Mouse (Mus musculus) testis, postnatal 10 days (tissue): ENCODE results near the gene Cct2.

Source experiments
- DNase-seq: peaks from one replicate; pipeline ENCODE4 v3.0.0; 2021; ENCODE audit warnings: low spot score

Cct2 gene

DNA sequence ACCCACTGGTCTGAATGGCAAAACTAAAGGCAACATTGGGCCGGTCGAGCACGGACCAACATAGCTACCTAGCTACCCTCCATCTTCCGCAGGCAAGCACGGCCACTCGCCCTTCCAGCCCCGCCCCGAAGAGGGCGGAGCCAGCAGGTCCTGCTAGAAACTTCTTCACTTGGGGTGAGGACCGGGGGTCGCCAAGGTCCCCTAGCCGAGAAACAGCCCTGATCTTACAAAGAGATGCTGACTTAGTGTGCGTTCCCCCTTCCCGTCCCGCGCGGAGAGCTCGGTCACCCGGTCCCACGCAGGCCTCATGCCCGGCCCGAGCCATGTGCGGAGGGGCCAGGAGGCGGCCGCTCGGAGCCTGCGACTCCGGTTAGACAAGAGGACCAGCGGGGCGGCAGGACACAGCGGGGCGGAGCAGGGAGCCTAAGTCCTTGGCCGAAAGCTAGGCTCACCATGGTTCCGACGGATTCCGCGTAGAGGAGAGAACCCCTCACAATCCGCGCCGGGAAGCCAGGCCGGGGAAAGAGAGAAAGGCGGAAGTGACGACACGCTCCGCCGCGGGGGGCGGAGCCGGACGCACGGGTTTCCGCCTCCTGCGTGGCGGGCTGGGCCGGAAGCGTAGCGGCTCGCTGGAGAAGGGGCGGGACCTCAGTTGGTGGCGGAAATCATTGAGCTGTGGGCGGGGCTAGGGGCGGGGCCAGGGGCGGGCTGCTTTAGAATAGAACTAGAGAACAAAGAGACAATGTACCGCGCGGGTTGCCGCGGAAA lies at the start of gene Cct2:
Gene Cct2 (minus strand): TSS at position 561 of the 768 bp plus-strand sequence.
- DNase-seq, result peak; percentile 96

DNA sequence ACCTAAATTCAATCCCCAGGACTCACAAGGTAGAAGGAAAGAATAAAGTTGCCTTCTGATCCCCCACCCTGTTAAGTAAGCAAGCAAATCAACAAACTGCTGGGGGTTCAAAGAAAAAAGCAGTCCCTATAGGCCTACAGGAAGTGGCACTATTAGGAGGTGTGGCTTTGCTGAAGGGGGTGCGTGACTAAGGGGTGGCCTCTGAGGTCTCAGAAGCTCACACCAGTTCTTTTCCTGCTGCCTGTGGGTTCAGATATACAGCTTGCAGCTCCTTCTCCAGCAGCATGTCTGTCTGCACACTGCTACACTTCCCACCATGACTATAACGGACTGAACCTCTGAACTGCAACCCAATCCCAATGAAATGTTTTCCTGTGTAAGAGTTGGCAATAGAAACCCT lies 48.9 kb upstream of the Cct2 start:
- DNase-seq, result no peak

DNA sequence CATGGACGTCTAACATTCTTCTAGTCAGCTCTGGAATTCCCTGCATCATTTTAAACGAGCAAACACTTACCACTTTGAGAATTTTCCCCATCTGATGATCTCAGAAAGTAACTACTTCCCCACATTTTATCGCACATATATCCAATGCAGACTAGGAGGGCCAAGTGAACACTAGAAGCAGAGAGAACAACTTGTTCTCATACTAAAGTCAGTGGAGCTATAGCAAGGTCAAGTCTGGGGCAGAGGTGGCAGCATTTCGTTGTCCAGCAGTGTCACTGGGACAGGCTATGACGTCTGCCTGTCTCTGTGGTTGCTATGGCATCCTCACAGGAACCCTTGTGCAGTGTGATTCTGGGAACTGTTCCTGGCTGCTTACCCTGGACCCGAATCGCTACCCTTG lies 47.8 kb upstream of the Cct2 start:
- no peak for DNase-seq

DNA sequence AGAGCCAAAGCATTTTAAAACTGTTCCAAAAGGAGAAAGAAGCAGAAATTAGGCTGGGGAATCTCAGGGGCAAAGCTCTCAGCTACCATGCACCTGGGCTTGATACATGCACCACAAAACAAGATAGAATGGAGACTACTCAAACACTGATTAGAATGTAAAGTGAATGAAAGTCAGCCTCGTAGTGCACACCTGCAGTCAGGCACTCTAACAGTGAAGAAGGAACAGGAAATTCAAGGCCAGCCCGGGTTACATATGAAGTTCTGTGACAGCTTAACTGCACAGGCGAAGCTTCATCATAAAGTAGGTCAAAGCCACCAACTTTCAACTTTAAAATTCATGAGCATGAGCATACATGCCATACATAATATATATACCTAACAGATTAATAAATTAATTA lies 46.7 kb upstream of the Cct2 start:
- no peak for DNase-seq

DNA sequence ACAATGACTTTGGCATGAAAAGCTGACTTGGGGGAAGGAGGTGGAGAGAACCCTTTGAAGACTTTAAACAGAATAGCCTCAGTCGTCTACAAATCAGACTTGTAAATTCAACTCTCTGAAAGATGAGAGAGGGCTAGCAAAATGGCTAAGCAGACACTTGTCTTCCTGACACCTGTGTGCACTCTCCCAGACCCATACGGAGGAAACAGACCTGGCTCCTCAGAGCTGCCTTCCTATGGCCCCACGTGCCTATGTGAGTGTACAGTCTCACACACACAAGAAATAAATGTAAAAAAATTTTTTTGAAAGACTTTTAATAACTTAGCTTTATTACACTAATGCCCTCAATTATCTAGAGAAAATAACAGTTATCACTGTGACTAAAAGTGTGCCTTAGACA lies 43.1 kb upstream of the Cct2 start:
- no peak for DNase-seq

DNA sequence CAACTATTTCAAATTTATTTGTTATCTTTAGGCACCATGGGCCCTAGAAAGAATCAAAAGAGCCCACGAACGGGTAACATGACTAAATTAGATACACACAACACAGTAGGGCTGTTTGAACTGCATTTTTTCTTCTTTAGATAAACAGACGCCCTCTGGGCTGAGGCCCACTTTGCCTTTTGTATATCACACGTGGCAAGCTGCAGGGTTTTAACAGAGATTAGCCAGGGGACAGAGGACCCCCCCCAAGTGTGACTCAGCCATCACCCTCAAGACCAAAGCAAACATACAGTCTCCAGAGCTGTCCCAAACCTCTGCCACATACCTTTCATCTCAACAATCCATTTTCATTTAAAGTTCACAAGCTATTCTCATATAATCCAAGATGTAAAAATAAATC lies 42.6 kb upstream of the Cct2 start:
- no peak for DNase-seq

DNA sequence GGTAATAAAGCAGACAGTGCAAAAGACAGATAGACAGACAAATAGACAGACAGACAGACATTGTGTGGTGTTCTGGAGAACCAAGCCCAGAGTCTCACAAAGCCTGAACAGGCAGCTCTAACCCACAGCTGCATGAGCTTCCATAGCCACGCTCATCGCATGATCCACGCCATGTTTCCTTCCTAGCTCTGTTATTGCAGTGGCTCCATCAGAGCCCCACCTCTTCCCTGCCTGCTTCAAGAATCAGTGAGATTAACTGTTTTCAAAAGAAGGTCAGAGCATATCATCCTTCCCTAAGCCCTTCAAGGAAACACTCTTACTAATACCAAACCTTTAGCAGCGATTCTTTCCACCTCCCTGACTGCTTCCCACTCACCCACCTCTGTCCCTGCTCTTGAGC lies 41.4 kb upstream of the Cct2 start:
- no peak for DNase-seq

DNA sequence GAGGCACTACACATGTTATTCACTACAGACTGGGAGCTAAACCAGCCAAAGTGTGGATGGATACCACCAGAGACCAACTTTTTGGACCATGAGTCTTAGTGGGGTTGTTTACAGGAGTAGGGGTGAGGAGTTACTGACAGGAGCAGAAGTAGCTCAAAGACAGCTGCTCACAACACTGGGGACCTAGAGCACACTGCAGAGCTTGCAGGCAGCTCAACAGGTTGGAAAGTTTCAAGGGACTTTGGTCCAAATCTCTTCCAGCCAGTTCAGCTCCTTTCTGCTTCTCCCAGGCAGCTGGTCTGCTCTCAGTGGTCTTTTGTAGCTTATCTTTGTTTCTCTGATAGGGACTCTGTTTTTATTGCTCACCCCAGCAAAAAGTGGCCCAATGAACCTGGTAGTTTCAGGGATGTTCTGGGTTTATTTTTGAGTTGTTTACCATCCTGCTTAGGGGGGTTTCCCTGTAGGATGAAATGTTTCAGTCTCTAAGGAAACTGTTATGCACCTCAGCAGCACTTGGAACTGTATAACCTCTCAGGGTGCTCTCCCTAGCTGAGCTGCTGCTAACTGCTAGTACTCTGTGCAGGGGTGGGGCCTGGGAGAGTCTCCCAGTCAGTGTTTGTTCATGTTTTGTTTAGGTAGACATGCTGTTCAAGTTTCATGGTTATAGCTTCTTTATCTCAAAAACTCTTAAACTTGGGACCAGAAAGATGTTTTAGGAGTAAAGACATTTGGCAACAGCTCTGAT lies 40.4 kb upstream of the Cct2 start:
- no peak for DNase-seq

DNA sequence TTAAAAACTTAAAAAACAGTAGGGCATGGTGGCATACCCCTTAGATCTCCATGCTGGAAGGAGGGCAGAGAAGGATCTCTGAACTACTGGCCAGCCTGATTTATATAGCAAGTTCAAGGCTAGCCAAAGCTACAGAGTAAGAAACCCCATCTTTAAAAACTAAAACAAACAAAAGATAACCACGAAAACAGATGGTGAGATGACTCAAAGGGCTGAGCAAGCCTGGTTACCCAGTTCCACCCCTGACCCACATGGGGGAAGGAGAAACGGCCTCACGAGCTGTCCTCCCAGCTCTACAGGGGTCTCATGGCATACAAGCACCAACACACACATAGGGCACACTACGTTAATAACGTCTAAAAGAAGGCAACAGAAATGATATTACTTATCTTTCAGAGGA lies 36.6 kb upstream of the Cct2 start:
- DNase-seq, result no peak

DNA sequence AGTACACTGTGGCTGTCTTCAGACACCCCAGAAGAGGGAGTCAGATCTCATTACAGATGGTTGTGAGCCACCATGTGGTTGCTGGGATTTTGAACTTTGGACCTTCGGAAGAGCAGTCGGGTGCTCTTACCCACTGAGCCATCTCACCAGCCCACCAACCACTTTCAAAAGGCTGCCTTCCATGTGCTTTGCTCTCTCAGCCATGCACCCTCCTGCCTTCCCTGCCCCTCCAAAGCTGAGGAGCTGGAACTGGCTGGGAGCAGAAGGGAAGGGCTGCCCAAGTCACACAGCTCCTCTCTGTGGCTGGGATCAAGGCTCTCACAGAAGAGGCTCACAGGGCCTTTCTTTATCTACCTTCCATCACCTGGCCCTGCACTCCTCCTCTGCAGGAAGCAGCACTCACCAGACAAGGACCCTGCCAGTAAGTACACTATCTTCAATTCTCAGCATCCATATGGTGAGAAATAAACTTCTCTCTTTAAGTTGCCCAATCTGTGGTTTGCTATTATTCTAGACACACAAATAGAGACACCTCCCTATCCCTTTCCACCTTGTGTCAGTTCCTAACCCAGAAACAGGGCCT lies 33.6 kb upstream of the Cct2 start:
- no peak for DNase-seq

DNA sequence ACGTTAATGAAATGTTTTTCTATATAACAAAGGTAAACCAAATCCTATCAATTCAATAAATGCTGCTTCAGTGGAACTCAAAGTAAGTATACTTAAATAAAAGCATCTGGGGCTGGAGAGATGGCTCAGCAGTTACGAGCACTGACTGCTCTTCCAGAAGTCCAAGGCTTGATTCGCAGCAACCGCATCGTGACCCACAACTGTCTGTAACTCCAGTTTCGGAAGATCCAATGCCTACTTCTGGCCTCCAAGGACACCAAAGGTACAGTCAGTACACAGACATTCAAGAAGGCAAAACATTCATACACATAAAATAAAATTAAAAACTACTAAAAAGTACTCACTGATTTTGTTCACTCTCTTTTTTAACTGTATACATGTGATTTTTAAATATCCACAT lies 32.5 kb upstream of the Cct2 start:
- no peak for DNase-seq

DNA sequence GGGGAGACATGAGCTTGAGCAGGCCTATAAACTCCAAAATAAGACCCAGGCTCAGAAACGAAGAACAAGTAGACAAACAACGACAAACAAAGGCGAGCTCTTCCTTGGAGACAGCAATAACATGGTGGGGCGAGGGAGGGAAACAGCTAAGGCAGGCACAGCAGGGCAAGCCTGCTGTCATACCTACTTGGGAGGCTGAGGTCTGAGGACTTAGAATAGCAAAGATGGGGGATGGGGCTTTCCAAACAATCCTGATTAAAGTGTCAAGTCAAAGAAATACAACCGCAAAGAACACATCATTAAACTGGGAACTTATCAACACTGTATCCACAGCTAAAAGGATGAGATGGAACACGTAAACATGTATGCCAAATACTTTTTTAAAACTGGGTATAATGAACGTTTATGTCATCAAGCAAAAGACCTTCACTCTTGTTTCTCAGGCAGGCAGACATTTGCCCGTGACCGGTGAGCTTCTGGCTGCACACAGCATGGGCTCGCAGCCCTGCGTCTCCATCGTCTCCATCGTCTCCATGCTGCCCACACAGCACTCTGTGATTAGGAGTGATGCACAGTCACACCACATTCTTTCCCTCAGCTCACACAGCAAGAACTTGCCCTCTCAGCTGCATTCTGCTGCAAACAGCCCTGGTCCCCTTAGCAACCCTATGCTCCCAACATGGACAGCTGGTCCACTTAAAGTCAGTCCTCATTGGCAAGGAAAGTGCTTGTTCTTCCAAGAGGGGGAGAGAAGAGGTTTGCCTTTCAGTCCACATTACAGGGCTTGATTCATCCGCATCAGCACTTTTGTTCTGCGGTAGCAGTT lies 31.1 kb upstream of the Cct2 start:
- no peak for DNase-seq

DNA sequence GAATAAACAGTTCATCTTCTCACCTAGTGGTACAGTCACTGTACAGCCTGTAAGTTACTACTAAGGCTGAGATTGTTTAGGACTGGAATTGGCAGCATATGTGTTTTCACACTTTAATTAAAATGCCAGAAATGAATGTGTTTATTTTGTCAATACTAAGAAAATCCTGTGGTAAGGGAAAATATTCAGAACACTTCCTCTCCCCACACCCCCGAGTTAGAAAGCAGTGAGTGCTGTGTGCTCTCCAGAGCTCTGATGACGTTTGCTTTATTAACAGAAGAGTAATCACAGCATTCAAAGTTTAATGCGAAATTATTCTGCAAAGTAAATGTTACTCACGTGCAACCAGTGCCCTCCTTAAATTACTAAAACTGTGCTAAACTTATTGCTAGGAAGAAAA lies 26.0 kb upstream of the Cct2 start:
- no peak for DNase-seq

DNA sequence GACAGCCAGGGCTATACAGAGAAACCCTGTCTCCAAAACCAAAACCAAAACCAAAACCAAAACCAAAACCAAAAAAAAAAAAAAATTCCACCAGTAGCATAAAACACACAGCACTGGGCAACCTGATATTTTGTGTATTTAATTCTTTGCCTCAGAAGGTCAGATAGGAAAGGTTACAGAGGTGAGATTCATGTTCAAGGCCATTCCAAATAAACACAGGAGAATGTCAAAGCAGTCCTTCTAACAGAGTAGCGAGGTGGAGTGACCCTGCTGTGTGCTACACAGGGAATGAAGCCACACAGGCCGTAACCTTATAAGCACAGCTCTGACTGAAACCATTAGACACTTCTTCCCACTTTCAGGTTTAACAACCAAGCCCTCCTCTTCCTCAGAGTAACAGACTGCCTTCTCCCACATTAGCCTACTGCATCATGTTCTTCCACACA lies 18.3 kb upstream of the Cct2 start:
- no peak for DNase-seq

DNA sequence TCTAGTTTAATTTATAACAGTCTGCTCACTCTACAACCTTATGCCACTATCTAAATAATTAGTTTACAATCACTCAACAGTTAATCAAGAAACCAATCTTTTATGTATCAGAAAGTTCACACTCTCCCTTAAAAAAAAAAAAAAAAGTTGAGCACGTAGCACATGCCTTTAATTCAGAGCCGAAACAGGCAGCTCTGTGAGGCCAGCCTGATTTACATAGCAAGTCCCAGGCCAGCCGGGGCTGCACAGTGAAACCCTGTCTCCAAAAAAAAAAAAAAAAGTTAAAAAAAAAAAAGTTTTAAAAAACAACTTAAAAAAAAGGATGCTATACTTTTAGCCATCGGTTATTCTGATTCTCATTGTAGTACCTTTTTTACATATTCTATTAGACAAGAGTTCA lies 17.7 kb upstream of the Cct2 start:
- DNase-seq, result no peak

DNA sequence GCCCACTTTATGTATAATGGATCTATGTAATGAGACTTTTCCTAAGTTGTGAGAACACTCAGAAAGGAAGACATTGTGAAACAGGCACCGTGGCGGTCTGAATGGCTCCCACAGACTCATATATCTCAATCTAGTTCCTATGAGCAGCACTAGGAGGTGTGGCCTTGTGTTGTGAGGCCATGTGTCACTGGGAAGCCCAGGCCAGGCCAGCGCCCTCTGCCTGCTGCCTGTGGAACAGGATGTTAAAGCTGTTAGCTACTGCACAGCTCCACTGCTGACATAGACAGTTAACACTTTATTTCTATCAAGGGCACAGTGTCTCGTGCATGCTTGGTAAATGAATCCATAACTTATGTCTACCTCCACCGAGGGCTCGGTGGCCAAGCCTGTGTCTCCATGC lies 14.7 kb upstream of the Cct2 start:
- peak; percentile 70 for DNase-seq

DNA sequence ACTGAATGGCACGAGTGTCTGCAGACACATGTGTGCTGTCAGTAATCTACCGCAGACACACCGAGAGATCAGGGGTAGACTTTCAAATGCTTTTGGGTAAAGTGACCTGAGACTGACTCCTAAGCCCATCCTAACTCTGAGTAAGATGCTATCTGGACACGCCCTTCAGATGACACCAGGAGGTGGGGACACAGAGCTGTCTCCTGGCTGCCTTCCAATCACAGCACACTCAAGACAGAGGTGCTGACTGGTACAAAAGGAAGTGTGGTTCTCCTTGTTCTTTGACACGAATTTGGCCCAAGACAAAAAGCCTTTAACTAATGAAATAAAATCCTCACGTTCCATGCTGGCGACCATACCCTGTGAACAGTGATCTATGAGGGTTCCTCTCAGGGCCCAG lies 9.6 kb upstream of the Cct2 start:
- no peak for DNase-seq

DNA sequence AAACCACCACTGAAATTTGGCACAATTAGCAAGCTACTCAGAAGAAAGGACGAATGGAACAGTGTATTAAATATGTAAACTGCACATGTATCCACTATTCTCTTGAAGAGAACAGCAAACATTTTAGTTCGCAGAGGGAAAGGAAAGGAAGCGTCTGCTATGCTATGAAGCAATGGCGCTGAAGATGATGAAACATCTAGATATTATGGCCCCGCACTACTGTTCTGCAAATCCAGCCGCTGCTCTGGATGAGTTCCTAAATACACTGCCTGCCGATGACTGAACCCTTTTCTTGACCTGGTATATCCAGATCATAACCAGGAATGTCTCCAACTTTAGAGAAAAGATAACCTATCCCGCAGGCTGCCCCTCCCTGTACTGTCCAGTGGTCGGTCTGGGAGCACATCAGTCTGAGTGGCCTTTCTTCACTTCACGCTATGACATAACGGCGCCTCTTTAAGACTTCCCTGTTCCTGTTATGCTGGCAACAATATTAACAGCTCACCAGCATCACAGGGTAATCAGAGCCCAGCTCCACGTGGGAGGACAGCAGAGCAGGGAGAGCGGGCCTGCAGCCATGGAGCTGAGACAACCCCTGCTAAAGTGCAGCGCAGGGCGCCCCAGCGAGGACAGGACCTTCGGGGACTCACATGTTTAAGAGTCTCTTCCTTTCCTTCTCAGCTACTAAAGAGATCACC lies 8.7 kb upstream of the Cct2 start:
- no peak for DNase-seq

DNA sequence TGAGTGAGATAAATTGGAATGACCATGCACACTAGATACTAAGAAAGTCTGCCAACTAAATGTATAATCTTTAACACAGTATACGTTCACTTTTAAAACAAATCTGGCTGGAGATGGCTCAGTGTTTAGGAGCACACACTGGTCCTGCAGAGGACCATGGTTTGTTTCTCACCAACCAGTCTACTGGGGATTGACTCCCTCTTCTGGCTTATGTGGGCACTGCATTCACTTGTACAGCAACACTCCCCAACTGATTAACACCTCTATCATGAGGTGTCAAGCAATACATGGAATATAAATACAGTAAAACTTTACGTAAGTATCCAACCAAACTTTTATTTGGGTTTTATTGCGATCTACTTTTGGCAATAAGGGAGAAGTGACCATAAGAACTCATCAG lies 5.5 kb upstream of the Cct2 start:
- DNase-seq, result no peak

DNA sequence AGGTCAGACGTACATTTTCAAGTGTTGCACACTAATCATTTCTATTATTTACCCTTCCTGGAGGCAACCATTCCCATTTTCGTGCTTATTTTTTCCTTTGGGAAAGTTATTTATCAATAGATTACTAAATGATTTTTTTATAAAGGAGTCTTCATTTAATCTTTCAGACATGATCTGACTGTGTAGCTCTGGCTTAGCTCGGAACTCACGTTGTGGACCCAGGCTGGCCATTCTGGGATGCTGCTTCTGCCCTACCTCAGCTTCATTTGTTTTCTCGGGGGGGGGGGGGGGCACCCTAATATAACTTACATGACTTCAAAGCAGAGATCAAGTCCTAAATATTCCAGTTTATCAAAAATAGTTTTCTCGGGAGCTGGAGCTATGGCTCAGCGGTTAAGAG lies 462 bp upstream of the Cct2 start:
- no peak for DNase-seq

DNA sequence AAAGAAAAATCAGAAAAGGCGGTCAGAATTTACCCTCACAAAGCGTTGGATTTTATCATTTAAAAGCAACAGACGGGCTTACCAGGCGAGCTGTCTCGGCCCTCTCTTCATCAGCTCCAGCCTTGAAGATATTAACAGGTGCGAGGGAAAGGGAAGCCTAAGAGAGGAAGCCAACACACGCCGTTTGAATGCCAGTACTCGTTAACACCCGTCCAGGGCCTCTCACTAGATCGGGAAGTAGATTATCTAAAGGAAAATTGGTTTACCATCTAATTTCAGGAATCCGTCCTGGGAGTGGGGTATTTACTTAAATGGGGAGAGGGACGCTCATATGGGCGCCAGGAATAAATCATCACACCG lies 740 bp downstream of the Cct2 start:
- no peak for DNase-seq

DNA sequence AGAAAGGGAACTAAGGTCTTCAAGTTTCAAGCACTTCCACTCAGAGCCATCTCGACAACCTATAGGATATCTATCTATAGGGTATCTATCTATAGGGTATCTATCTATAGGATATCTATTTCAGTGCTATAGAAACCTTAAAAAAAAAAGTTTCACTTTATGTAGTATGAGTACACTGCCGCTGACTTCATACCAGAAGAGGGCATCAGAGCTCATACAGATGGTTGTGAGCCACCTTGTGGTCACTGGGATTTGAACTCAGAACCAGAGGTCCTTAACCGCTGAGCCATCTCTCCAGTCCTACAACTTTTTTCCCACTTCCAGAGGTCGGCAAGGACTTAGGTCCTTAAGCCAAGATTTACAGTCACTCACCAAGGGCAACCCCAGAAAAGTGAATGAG lies 7.9 kb downstream of the Cct2 start:
- no peak for DNase-seq
